Mouse (Mus musculus) frontal cortex, postnatal 10 days (tissue): ENCODE measurements around the gene Slc44a5.

Source experiments
- DNase-seq, 2 experiments: peaks; one replicate each; pipeline ENCODE4 v3.0.0; 2022; ENCODE audit warnings: low spot score in 2 of 2, mixed read lengths in 1 of 2

The Slc44a5 gene

GRCm38 (mm10) chr3:154171881-154172592 is 198.8 kb downstream of the Slc44a5 start:
- DNase-seq, result peak in 1 of 2 experiments; percentile 28

DNA sequence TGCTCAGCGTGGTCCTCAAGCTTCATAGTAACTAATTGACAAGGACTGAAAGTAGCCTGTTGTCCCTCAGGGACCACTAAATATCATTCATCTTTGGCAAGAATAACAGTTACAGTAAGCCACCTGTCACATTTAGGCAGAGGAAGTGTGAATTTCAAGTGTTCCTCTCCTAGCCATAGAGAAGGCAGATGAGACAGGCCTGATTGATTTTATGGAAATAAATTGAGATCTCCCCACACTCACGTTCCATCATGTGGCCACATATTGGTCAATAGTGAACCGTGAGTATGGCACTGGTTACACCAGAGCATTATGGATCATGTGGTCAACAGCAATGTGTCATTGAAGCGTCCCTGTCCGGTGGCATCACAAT is 199.3 kb downstream of the Slc44a5 start:
- DNase-seq, result no peak

DNA sequence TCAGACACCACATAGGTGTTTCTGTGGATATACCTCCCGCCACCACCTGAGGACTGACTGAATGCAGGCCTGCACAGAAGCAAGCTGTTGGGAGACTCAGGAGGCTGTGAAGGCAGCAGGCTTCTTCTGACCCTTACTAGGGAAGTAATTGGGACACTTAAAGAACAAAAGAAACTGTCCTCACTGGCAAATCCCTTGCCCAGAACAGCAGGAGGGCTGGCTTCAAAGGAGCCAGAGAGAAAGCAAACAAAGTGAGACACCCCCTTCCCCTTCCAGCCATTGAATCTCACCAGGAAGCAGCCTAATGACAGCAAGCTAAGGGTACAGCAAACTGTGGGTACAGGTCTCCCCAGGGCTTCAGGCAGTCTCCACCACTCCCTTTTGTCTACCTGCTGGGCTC is 200.3 kb downstream of the Slc44a5 start:
- no peak for DNase-seq

- no peak for DNase-seq
These were observed 200.8 kb downstream of the Slc44a5 start for GRCm38 (mm10) chr3:154174031-154174430.

DNA sequence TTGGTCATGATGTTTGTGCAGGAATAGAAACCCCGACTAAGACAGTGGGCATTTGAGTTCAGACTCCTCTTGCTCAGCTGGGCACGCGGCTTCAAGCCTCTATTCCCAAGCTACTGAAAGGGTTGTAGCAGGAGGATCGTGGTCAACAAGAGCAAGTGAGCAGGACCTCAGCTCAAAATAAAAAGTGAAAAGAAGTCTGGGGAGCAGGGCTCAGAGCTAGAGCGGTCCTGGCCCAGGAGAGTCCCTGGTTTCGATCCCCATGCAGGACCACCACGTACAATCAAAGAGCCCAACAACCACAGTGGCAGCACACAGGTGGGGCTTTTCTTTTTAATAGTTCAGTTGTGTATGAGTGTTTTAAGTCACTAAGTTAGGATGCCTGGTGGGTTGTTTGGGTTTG is 201.5 kb downstream of the Slc44a5 start:
- no peak for DNase-seq

DNA sequence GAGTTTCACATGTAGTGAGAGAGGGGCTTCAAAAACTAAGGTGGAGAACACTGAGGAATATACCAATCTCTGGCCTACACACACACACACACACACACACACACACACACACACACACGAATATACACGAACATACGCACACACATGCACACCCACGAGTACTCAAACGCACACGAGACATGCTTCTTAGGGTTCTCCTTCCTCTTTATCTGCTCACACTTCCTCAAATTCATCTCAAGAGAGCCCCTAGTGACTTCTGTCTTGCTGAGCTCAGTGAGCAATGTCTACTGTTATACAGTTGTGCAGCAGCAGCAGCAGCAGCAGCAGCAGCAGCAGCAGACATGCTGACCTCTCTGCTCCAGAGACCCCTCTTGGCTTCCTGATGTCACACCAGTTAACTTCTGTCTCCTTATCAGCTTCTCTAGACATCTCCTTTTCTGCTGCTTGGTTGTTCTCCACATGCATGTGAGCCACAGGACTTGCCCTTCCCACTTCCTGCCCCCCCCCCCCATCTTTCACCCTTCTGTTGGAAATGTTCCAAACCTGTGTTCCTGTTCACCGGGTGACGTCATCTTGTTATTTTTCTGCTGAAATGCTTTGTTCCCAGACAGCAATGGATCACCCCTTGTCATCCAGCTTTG is 204.5 kb downstream of the Slc44a5 start:
- DNase-seq, result peak in 1 of 2 experiments; percentile 2

- DNase-seq, result peak in 1 of 2 experiments; percentile 1
These were observed 206.2 kb downstream of the Slc44a5 start for GRCm38 (mm10) chr3:154179423-154179920.

DNA sequence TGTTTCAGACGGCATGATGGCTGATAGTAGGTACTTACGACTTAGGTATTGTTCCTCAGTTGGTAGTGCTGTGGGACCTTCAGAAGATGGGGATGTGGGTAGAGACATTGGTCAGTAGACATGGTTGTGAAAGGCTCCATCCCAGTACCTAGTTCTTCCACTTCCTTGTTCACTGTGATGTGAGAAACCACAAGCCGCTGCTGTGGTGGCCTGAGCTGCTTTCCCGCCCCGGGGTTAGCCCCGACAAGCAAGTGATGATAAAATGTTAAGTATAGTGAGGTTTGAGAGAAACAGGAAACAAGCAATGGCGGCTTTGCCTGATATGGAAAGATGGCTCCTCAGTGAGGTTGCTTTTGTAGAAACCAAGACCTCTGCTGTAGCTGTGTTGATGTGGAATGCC is 209.8 kb downstream of the Slc44a5 start:
- DNase-seq, result no peak

GRCm38 (mm10) chr3:154183957-154184356 is 210.7 kb downstream of the Slc44a5 start:
- no peak for DNase-seq

- no peak for DNase-seq
These were observed 215.4 kb downstream of the Slc44a5 start for GRCm38 (mm10) chr3:154188668-154189067.

- DNase-seq, result no peak
These were observed 219.2 kb downstream of the Slc44a5 start for GRCm38 (mm10) chr3:154192328-154193030.

GRCm38 (mm10) chr3:154193189-154193840 is 220.1 kb downstream of the Slc44a5 start:
- DNase-seq, result no peak

DNA sequence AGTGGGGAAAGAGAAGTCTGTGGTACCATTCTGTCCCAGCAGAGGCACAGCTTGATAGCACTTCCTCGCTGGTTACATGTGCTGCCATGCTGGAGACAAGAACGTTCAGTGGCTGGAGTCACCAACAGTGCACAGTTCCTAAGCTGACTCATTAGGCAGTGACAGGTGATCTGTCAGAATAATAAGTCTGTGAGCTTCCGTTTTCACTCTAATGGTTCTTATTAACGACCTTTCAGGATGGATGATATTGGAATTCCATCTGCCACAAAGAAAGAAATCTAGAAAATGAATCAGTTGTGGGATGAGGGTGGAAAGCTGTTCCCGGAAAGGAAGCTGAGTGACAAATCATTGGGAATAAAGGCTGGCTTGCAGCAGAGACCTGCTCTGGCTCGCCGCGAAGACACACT is 227.2 kb downstream of the Slc44a5 start:
- no peak for DNase-seq

- DNase-seq, result no peak
These were observed 228.6 kb downstream of the Slc44a5 start for GRCm38 (mm10) chr3:154201796-154202195.

DNA sequence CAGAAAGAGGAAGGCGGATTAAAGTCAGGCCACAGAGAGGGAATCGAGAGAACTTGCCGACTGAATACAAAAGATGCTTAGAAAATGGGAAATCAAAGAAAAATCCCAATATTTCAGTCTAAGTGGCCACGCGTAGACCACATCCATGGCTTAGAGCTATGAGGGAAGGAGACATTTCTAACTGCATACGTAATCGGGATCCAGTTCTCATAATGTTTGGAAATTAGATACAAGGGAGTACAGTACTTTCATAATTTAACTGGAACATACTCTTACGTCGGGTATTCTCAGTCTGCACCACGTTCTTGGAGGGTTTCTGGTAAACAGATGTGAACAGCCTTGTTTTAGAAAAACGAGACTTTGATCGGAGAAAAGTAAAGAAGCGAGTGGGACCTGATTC is 229.1 kb downstream of the Slc44a5 start:
- DNase-seq, result no peak

DNA sequence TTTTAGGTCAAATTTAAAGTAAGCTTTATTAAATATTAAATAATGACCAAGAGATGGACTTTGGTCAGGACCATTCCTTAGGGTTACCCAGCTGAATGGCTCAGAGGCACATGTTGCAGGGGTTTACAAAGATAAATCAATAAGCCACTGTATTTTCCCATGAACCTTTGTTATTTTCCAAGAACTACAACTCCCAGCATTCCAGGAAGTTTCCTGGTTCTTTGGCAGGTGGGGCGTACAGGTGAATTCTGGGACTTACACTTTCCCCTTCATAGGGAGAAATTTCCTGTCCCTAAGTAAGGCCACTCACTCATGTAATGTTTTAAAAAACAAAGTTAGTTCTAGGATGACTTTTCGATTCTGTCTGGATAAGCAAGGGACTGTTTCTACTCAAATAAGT is 235.2 kb downstream of the Slc44a5 start:
- no peak for DNase-seq

DNA sequence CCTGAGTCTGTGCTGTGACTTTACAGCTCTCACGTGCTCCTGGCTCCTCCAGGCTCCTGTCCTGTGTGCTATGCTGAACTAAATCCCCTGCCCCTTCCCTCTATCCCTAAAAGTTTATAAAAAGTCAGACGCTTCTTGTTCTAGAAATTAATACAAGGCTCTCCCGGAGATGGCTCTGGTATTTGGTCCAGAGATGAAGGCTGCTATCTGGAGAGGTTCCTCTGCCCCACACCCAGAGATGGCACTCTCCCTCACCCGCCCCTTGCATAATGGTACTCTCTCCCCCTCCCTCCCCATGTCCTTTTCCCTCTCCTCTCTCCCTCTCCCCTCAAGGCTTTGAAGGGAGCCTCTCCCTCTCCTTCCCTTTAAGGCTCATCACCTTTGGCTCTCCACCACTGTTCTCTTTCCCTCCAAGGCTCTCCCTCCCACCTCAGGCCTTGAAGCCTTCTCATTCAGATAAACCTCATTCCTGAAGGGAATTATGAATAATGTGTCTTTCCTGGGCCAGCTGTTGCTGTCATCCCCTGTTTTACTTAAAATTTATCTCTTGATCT is 236.0 kb downstream of the Slc44a5 start:
- DNase-seq, result no peak

DNA sequence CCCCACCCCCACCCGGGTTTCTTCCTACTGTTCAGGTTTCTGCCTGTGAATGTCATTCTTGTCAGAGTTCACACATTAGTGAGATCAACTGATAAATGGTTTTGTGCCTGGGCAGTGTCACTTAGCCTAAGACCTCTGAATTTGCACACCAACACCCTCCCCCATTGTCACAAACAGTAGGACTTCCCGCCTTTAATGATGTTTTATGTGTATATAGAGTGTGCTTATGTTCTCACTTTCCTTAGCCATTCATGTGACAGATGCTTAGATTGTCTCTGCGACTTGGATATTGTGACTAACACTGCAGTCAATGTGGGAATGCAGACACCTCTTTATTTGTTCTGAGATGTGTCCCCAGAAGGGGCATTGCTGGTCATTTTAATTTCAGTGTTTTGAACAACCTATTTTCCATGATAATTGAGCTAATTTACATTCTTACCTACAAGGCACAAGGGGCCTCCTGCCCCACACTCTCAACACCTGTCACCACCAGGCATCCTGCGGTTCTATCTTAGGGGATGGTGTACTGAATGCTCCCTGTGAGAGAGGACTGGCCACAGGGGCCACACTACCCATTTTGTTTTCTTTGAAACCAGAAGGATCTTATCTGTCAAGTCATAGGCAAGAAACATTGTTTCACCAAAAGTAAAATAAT is 236.7 kb downstream of the Slc44a5 start:
- no peak for DNase-seq

DNA sequence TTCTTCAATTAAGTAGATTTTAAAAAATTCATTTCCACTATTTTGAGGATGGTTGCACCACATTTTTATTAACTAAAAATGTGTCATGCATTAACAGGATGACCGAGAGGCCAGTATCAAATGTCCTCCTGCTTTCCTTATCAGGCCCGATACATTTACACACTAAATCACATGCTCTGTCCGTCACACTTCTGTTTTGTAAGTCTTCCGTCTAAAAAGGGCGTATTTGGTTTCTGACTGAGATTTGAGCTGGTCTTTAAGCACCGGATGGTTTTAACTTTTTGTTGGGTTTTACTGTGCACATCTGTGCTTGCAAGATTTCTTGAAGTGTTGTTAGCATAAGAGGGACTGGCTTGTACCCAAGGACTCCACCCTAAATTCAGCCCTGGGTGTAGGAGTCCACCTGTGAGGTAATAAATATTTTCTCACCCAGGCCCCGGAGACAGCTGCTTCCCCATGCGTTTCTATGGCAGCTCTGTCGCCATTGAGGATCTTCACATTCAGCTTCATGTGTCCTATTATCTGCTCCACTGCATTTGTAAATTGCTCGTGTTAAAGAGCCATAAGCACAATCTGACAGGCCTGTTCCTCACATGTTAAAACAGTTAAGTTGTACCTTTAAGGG is 237.3 kb downstream of the Slc44a5 start:
- DNase-seq, result no peak

DNA sequence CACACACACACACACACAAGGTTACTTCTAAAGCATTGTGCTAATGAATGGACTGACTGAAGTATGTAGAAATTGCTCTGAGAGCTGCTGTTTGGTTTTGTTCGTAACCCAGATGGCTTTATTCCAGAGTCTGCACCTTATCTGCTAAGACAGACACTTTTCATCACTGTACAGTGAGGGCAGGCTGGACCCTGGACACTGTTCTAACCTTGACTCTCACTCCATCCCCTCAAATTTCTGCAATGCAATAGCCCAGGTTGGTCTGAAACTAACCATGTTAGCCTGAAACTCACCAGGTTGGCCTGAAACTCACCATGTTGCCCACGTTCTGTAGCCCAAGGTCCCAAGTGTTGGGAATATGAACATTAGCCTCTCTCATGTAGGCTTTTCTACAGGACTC is 239.3 kb downstream of the Slc44a5 start:
- DNase-seq, result no peak

GRCm38 (mm10) chr3:154215309-154215708 is 242.1 kb downstream of the Slc44a5 start:
- DNase-seq, result no peak
